Comparison of ENCODE assay signal across 8 mouse cellular contexts in genomic region chr2:128698140-128698692, GRCm38 (mm10). TPM values are rescaled to one million over a fixed set of nuclear protein-coding genes. Genes with fewer than 3 reads are reported as not detected.
A peak's percentile ranks its signal among the peaks of the same experiment; 100 is the strongest.
DNase-seq lines count a peak whose midpoint lies in the region; ATAC-seq and TF ChIP-seq lines count a peak whose summit lies in the region.

No protein-coding gene starts in this region.

- no peak for TF ChIP-seq EP300 in liver, embryonic 14.5 days (IDR thresholded peaks at IDR 0.05; ENCODE audit: low read depth)
- no peak for TF ChIP-seq EP300 in stomach, postnatal 0 days (optimal IDR thresholded peaks at IDR 0.05)

- H3K4me2 ChIP-seq in forebrain, embryonic 14.5 days (ENCODE audit: low read length), result peak overlapping the region; percentile 93
- H3K4me2 ChIP-seq in liver, embryonic 14.5 days (ENCODE audit: low read depth), result peak overlapping the region; percentile 49
- peak overlapping the region; percentile 83 for H3K4me2 ChIP-seq in stomach, postnatal 0 days (replicated peaks; ENCODE audit: low read depth)

- H3K9me3 ChIP-seq in E14TG2a.4 (ENCODE audit: low read length), result no peaks in the 10 kb centered on the region
- no peaks in the 10 kb centered on the region for H3K9me3 ChIP-seq in forebrain, embryonic 14.5 days (replicated peaks; ENCODE audit: control insufficient read depth, low read length)
- no peaks in the 10 kb centered on the region for H3K9me3 ChIP-seq in liver, embryonic 14.5 days (ENCODE audit: control insufficient read depth, low read length)
- no peaks in the 10 kb centered on the region for H3K9me3 ChIP-seq in stomach, postnatal 0 days (ENCODE audit: control insufficient read depth, low read length)

- ATAC-seq in forebrain, embryonic 14.5 days, result peak; percentile 93
- ATAC-seq in liver, embryonic 14.5 days (ENCODE audit: insufficient read depth), result peak; percentile 70
- peak; percentile 91 for ATAC-seq in stomach, postnatal 0 days (ENCODE audit: low FRiP score, low TSS enrichment)

- peak; percentile 17 for TF ChIP-seq CTCF in E14TG2a.4 (conservative IDR thresholded peaks at IDR 0.05; ENCODE audit: low read length)
- peak; percentile 77 for TF ChIP-seq CTCF in liver, embryonic 14.5 days (IDR thresholded peaks at IDR 0.05; ENCODE audit: low read depth)
- TF ChIP-seq CTCF in stomach, postnatal 0 days (IDR thresholded peaks at IDR 0.05; ENCODE audit: low read depth), result peak; percentile 98

- intact Hi-C loops in heart, postnatal 10 days (cut with DNase I), result loop anchor here (1.0 to 5.0 kb wide), 3 partner anchors 53 to 244 kb away; partner anchors contain the start of gene Zc3h8

- peak overlapping the region; percentile 90 for H3K4me3 ChIP-seq in E14TG2a.4 (replicated peaks; ENCODE audit: low read length)
- H3K4me3 ChIP-seq in forebrain, embryonic 14.5 days (ENCODE audit: low read depth, low read length), result peak overlapping the region; percentile 42
- peak overlapping the region; percentile 19 to 52 for H3K4me3 ChIP-seq in liver, embryonic 14.5 days (ENCODE audit: insufficient read depth in 1 of 2, low read depth in 2 of 2, low read length in 2 of 2)
- H3K4me3 ChIP-seq in stomach, postnatal 0 days (ENCODE audit: low read depth, low read length), result peak overlapping the region; percentile 74

- peaks cover 17% of the 10 kb centered on the region for H3K4me1 ChIP-seq in E14TG2a.4 (replicated peaks; ENCODE audit: low read depth, low read length)
- no peaks in the 10 kb centered on the region; the same call in 1 of the 2 replicates for H3K4me1 ChIP-seq in forebrain, embryonic 14.5 days (ENCODE audit: control insufficient read depth, insufficient read depth, low read length)
- H3K4me1 ChIP-seq in liver, embryonic 14.5 days (replicated peaks; ENCODE audit: control insufficient read depth in 2 of 2, insufficient read depth in 2 of 2, low read length in 1 of 2), result 0 out of 4 replicates have a peak, but pooled peaks cover 0 to 2% of the 10 kb centered on the region in 2 experiments
- no peaks in the 10 kb centered on the region for H3K4me1 ChIP-seq in stomach, postnatal 0 days (replicated peaks; ENCODE audit: control insufficient read depth, insufficient read depth)

- peak; percentile 14 for DNase-seq in c-Kit-positive CD71-positive TER-119-positive erythroid progenitor cells, embryonic 14.5 days (ENCODE audit: low spot score)
- peak; percentile 83 for DNase-seq in forebrain, embryonic 14.5 days (ENCODE audit: low spot score)
- DNase-seq in heart, postnatal 10 days, result peak; percentile 91 to 92
- DNase-seq in kidney, postnatal 36 days, result peak; percentile 93 to 94
- DNase-seq in liver, embryonic 14.5 days (ENCODE audit: low read depth in 3 of 3, low spot score in 3 of 3), result peak in 1 of 3 experiments; percentile 32
- DNase-seq in neural tube, embryonic 10.5 days (ENCODE audit: extremely low spot score, low spot score), result peak; percentile 86
- peak; percentile 89 for DNase-seq in stomach, postnatal 0 days (ENCODE audit: low spot score)

- H3K27me3 ChIP-seq in E14TG2a.4 (ENCODE audit: insufficient read depth, low read length), result peaks cover 18% of the 10 kb centered on the region
- no peaks in the 10 kb centered on the region for H3K27me3 ChIP-seq in forebrain, embryonic 14.5 days (replicated peaks; ENCODE audit: control insufficient read depth, insufficient read depth, low read length)
- H3K27me3 ChIP-seq in liver, embryonic 14.5 days (ENCODE audit: control insufficient read depth, insufficient read depth, low read length), result peaks cover 24% of the 10 kb centered on the region
- no peaks in the 10 kb centered on the region for H3K27me3 ChIP-seq in stomach, postnatal 0 days (ENCODE audit: control insufficient read depth, insufficient read depth, low read length)

- peak overlapping the region; percentile 58 for H3K9ac ChIP-seq in forebrain, embryonic 14.5 days (ENCODE audit: low read length)
- H3K9ac ChIP-seq in liver, embryonic 14.5 days (replicated peaks), result no peak overlapping the region
- H3K9ac ChIP-seq in stomach, postnatal 0 days (ENCODE audit: low read length), result peak overlapping the region; percentile 62

- no peak overlapping the region for H3K27ac ChIP-seq in forebrain, embryonic 14.5 days (ENCODE audit: low read depth, low read length)
- H3K27ac ChIP-seq in liver, embryonic 14.5 days, result no peak overlapping the region
- H3K27ac ChIP-seq in stomach, postnatal 0 days (replicated peaks), result peak overlapping the region; percentile 93

- no peaks in the 10 kb centered on the region for H3K36me3 ChIP-seq in E14TG2a.4 (ENCODE audit: insufficient read depth, low read length)
- H3K36me3 ChIP-seq in forebrain, embryonic 14.5 days (ENCODE audit: control insufficient read depth, insufficient read depth, low read length), result no peaks in the 10 kb centered on the region
- H3K36me3 ChIP-seq in liver, embryonic 14.5 days (replicated peaks; ENCODE audit: control insufficient read depth, insufficient read depth, low read depth), result no peaks in the 10 kb centered on the region
- no peaks in the 10 kb centered on the region for H3K36me3 ChIP-seq in stomach, postnatal 0 days (ENCODE audit: control insufficient read depth, insufficient read depth, low read length)

- 1% methylated on average over 14 of the region's 14 CpGs for WGBS in forebrain, embryonic 14.5 days
- WGBS in liver, embryonic 14.5 days (ENCODE audit: insufficient replicate concordance), result under 1% methylated on average over 14 of the region's 14 CpGs
- under 1% methylated on average over 14 of the region's 14 CpGs for WGBS in stomach, postnatal 0 days

RNA-seq across cellular contexts. Expression of gene Mertk, which starts 0.5 kb away (rescaled TPM):
- polyA plus RNA-seq in forebrain, embryonic 14.5 days (2014; fragmentation: Nextera tagmentation; extraction: Ambion mirVana), result 0.62 and 1.1 TPM in 2 replicates
- total RNA-seq in heart, postnatal 10 days (2021), result 1 to 10 TPM; 5.2 to 6.7 TPM
- polyA plus RNA-seq in liver, embryonic 14.5 days (2012; rRNA removed), result 2.5 and 3.2 TPM in 2 replicates
- polyA plus RNA-seq in liver, embryonic 14.5 days (2014; fragmentation: Nextera tagmentation; extraction: Ambion mirVana), result 3.1 and 3.8 TPM in 2 replicates
- 1.4 and 1.6 TPM in 2 replicates for polyA plus RNA-seq in stomach, postnatal 0 days (2015; fragmentation: Nextera tagmentation; extraction: Ambion mirVana)

RNA-seq across cellular contexts. Expression of gene Anapc1, which starts 11.0 kb away (rescaled TPM):
- 54.6 and 57.9 TPM in 2 replicates for polyA plus RNA-seq in forebrain, embryonic 14.5 days (2014; fragmentation: Nextera tagmentation; extraction: Ambion mirVana)
- 10 to 100 TPM; 62.8 to 63.9 TPM for total RNA-seq in heart, postnatal 10 days (2021)
- 17.4 and 20.6 TPM in 2 replicates for polyA plus RNA-seq in liver, embryonic 14.5 days (2012; rRNA removed)
- 21.6 and 26.0 TPM in 2 replicates for polyA plus RNA-seq in liver, embryonic 14.5 days (2014; fragmentation: Nextera tagmentation; extraction: Ambion mirVana)
- polyA plus RNA-seq in stomach, postnatal 0 days (2015; fragmentation: Nextera tagmentation; extraction: Ambion mirVana), result 12.0 and 13.3 TPM in 2 replicates

Comparison
In these comparisons a context has a peak if more than half of its experiments do, and no peak if none do; other contexts are left out.
1. H3K4me3 ChIP-seq: peak in every context shown above with its lines; median percentile 90 in E14TG2a.4; 74 in stomach, postnatal 0 days; 42 in forebrain, embryonic 14.5 days; 36 in liver, embryonic 14.5 days.
2. CTCF ChIP-seq: peak in every context shown above with its lines; median percentile 98 in stomach, postnatal 0 days; 77 in liver, embryonic 14.5 days; 17 in E14TG2a.4.